Mouse (Mus musculus): ENCODE results near the gene Ccdc142.

Ccdc142 gene

GRCm38 (mm10) chr6:83138056-83138455, 36.7 kb downstream of the Ccdc142 start:
- no peak for DNase-seq (ENCODE audit: extremely low read depth, low read depth)

- DNase-seq (ENCODE audit: extremely low read depth, low read depth) = no peak
These were observed 38.6 kb downstream of the Ccdc142 start for GRCm38 (mm10) chr6:83140044-83140443.

- no peak for DNase-seq (ENCODE audit: extremely low read depth, low read depth)
These were observed 40.2 kb downstream of the Ccdc142 start for GRCm38 (mm10) chr6:83141636-83142035.

- DNase-seq (ENCODE audit: extremely low read depth, low read depth) = no peak
These were observed 40.9 kb downstream of the Ccdc142 start for GRCm38 (mm10) chr6:83142211-83142731.

- no peak for DNase-seq (ENCODE audit: extremely low read depth, low read depth)
These were observed 41.5 kb downstream of the Ccdc142 start for GRCm38 (mm10) chr6:83142886-83143285.

- DNase-seq (ENCODE audit: extremely low read depth, low read depth) = no peak
These were observed 43.8 kb downstream of the Ccdc142 start for GRCm38 (mm10) chr6:83145209-83145608.

GRCm38 (mm10) chr6:83145805-83146204, 44.4 kb downstream of the Ccdc142 start:
- DNase-seq (ENCODE audit: extremely low read depth, low read depth) = no peak

GRCm38 (mm10) chr6:83147280-83147679, 45.9 kb downstream of the Ccdc142 start:
- DNase-seq (ENCODE audit: extremely low read depth, low read depth) = no peak

GRCm38 (mm10) chr6:83151721-83152120, 50.3 kb downstream of the Ccdc142 start:
- no peak for DNase-seq (ENCODE audit: extremely low read depth, low read depth)

- DNase-seq (ENCODE audit: extremely low read depth, low read depth) = no peak
These were observed 51.6 kb downstream of the Ccdc142 start for GRCm38 (mm10) chr6:83153038-83153437.

- no peak for DNase-seq (ENCODE audit: extremely low read depth, low read depth)
These were observed 52.1 kb downstream of the Ccdc142 start for GRCm38 (mm10) chr6:83153485-83153884.

GRCm38 (mm10) chr6:83155552-83156238, 54.3 kb downstream of the Ccdc142 start:
- no peak for DNase-seq (ENCODE audit: extremely low read depth, low read depth)

GRCm38 (mm10) chr6:83156259-83156684, 54.9 kb downstream of the Ccdc142 start, which contains the start of the genes Wdr54 and 1700003E16Rik:
TSS of gene Wdr54 (minus strand) at chr6:83156397.
TSS of gene 1700003E16Rik (plus strand) at chr6:83156404.
- DNase-seq (ENCODE audit: extremely low read depth, low read depth) = no peak
